Mouse (Mus musculus) midbrain, embryonic 10.5 days (tissue): ENCODE measurements around the gene H2-DMb2. TPM values are rescaled to one million over a fixed set of nuclear protein-coding genes. Genes with fewer than 3 reads are reported as not detected.

Source experiments
- DNase-seq: peaks from one replicate; pipeline ENCODE4 v3.0.0-alpha.2; 2017; ENCODE audit warnings: low spot score
- H3K27ac ChIP-seq: fragments of 300-500 bp; sonication (generic); replicated peaks from 2 replicates; pipeline ENCODE4 v1.5.1; 2016; ENCODE audit warnings: mild to moderate bottlenecking
- H3K27me3 ChIP-seq: fragments of 300-500 bp; sonication (generic); 2 replicates; pipeline ENCODE4 v1.6.1; 2016; ENCODE audit warnings: low read depth, mild to moderate bottlenecking; ENCODE audit not compliant: poor library complexity, severe bottlenecking
- H3K36me3 ChIP-seq: fragments of 300-500 bp; sonication (generic); 2 replicates; pipeline ENCODE4 v1.6.1; 2016; ENCODE audit warnings: mild to moderate bottlenecking, moderate library complexity
- H3K4me1 ChIP-seq: fragments of 300-500 bp; sonication (generic); 2 replicates; pipeline ENCODE4 v1.6.1; 2016
- H3K4me3 ChIP-seq: fragments of 300-500 bp; sonication (generic); 2 replicates; pipeline ENCODE4 v1.5.1; 2016; ENCODE audit warnings: mild to moderate bottlenecking, moderate library complexity
- H3K9me3 ChIP-seq: fragments of 300-500 bp; sonication (generic); replicated peaks from 2 replicates; pipeline ENCODE4 v1.6.1; 2016; ENCODE audit warnings: mild to moderate bottlenecking
- whole genome bisulfite sequencing: fragments of 180-500 bp; shearing (Covaris S2); methylation state at CpG from one replicate; pipeline ENCODE4 v1.1.7; 2016; 5-methylcytosine and 5-hydroxymethylcytosine counted together
- polyA plus RNA-seq: library from polyadenylated mRNA; unstranded; fragments of >200 nt; fragmentation: Nextera tagmentation; extraction: Ambion mirVana; gene quantifications from 2 replicates; pipeline ENCODE4 v1.2.1, GENCODE M21; 2016

H2-DMb2 gene
- polyA plus RNA-seq, 1 experiment from 2014 or later: not detected

- WGBS: 83% methylated on average over 19 of the region's 19 CpGs
- Histone ChIP-seq H3K4me1 (peaks cover 32% of the 10 kb centered on the region), H3K27me3 (peaks cover 26% of the 10 kb centered on the region), H3K9me3 (no peaks in the 10 kb centered on the region), H3K36me3 (peaks cover 8% of the 10 kb centered on the region; the same call in 1 of the 2 replicates), H3K27ac (no peak overlapping the region), H3K4me3 (no peak overlapping the region)
- DNase-seq: no peak
Measured at GRCm38 (mm10) chr17:34130073-34130947, 12.8 kb upstream of the H2-DMb2 start.

DNA sequence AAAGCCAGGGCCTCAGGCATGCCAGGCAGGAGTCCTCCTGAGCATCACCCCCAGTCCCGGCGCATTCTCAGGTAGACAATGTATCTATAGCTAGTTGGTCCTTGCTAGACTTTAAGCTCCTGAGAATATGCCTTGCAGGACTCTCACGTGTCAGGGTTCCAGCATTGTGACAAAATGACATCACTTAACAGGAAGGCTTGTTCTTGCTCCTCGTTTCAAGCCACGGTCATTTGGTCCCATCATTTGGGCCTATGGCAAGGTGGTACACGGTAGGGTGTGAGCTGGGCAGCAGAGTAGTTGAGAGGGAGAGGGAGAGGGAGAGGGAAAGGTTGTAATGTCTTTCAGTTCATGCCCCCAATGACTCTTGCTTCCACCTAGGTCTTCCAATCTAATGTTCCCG, 11.2 kb upstream of the H2-DMb2 start:
- H3K9me3 ChIP-seq: no peaks in the 10 kb centered on the region
- H3K4me3 ChIP-seq: no peak overlapping the region
- H3K36me3 ChIP-seq: no peaks in the 10 kb centered on the region
- H3K4me1 ChIP-seq: peaks cover 37% of the 10 kb centered on the region
- WGBS: 72% methylated on average over 7 of the region's 7 CpGs
- peaks cover 37% of the 10 kb centered on the region for H3K27me3 ChIP-seq
- no peak for DNase-seq
- no peak overlapping the region for H3K27ac ChIP-seq

DNA sequence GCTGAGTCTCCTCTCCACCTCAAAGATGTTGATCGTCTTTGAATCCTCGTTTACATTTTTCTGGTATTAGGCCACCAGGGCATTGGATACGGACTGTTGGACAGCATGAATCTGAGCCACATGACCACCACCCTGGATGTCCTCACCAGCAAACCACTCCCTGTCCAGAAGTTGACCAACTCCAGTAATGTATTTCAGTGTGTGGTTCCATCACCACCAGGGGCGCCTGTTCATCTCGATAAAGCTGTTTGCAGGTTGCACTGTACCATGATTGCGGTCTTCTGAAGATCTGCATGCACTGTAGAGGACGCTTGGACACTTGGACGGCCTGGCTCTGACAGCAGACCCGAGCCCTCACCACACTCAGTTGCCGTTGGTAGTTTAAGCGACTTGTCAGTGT, 9.8 kb upstream of the H2-DMb2 start:
- DNase-seq: no peak
- H3K4me3 ChIP-seq: no peak overlapping the region
- WGBS: 85% methylated on average over 11 of the region's 11 CpGs
- peaks cover 25% of the 10 kb centered on the region for H3K4me1 ChIP-seq
- peaks cover 39% of the 10 kb centered on the region for H3K27me3 ChIP-seq
- H3K9me3 ChIP-seq: no peaks in the 10 kb centered on the region
- H3K36me3 ChIP-seq: no peaks in the 10 kb centered on the region
- no peak overlapping the region for H3K27ac ChIP-seq

DNA sequence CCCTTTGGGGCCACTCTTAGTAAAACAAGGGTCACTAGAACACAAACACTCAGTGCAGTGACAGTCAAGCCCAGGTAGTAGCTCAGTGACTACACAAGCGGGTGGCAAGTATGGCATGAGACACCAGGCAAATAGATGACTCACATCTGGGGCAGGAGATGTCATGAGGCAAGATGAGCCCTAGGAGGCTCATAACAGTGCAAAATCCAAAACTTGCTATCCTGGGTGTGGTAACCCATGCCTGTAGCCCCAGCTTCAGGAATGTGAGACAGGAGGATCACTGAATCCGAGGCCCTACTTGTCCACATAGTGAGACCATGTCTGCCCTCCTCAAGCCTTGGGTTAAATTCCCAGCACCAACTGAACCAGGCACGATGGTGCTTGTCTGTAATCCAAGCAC, 8.7 kb upstream of the H2-DMb2 start:
- H3K27ac ChIP-seq: no peak overlapping the region
- 84% methylated on average over 3 of the region's 3 CpGs for WGBS
- H3K27me3 ChIP-seq: peaks cover 39% of the 10 kb centered on the region
- H3K9me3 ChIP-seq: no peaks in the 10 kb centered on the region
- no peak overlapping the region for H3K4me3 ChIP-seq
- no peaks in the 10 kb centered on the region for H3K36me3 ChIP-seq
- DNase-seq: no peak
- H3K4me1 ChIP-seq: peaks cover 20% of the 10 kb centered on the region

- no peaks in the 10 kb centered on the region for H3K36me3 ChIP-seq
- H3K27ac ChIP-seq: peak overlapping the region; percentile 59
- peaks cover 28% of the 10 kb centered on the region for H3K4me1 ChIP-seq
- peak; percentile 97 for DNase-seq
- 8% methylated on average over 31 of the region's 31 CpGs for WGBS
- peak overlapping the region; percentile 52 for H3K4me3 ChIP-seq
- H3K9me3 ChIP-seq: no peaks in the 10 kb centered on the region
- peaks cover 48% of the 10 kb centered on the region for H3K27me3 ChIP-seq
Measured at GRCm38 (mm10) chr17:34135297-34136224, 7.5 kb upstream of the H2-DMb2 start.

DNA sequence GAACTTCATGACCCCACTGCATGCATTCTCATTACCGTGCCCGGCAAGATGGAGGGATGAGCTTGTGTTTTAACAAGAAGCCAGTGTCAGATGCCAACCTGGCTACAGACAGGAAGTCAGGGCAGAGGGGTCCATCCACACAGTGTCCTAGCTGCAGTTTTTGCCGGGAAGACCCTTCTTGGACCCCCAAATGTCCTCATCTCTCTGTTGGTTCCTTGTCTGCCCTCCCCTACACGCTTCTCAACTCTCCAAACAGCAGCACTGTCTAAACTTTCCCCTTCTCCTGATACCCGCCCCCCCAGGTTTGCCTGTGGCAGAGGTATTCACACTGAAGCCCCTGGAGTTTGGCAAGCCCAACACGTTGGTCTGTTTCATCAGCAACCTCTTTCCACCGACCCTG, 5.5 kb upstream of the H2-DMb2 start:
- Histone ChIP-seq H3K27me3 (peaks cover 60% of the 10 kb centered on the region), H3K27ac (no peak overlapping the region), H3K36me3 (no peaks in the 10 kb centered on the region), H3K4me3 (no peak overlapping the region), H3K4me1 (peaks cover 23% of the 10 kb centered on the region), H3K9me3 (no peaks in the 10 kb centered on the region)
- DNase-seq: no peak
- WGBS: 74% methylated on average over 7 of the region's 7 CpGs

DNA sequence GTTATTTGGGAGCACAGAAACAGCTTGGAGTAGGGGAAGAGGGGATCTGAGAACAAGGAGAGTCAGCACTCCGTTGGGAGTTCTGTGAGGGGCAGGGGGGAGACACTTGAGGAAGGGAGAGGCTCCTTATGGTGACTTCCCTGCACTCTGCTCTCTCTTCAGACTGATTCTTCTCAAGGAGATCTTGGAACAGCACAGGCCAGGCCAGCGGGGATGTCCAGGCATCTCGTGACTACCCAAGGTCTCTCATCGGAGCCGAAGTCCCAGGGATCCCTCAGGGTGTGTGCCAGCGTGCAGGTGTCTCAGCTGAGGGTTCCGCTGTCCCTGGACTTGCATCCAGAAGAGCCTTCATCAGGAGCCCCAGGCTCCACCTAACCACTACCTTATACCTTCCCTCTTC, 4.5 kb upstream of the H2-DMb2 start:
- Histone ChIP-seq H3K4me3 (peak overlapping the region; percentile 52), H3K27ac (no peak overlapping the region; the same call in 1 of the 2 replicates), H3K9me3 (no peaks in the 10 kb centered on the region), H3K36me3 (no peaks in the 10 kb centered on the region), H3K4me1 (peaks cover 31% of the 10 kb centered on the region), H3K27me3 (peaks cover 60% of the 10 kb centered on the region)
- no peak for DNase-seq
- WGBS: 77% methylated on average over 7 of the region's 7 CpGs

GRCm38 (mm10) chr17:34139416-34139815, 3.7 kb upstream of the H2-DMb2 start:
- no peak overlapping the region for H3K27ac ChIP-seq
- H3K4me3 ChIP-seq: peak overlapping the region; percentile 52
- no peaks in the 10 kb centered on the region for H3K9me3 ChIP-seq
- H3K4me1 ChIP-seq: peaks cover 31% of the 10 kb centered on the region
- peak; percentile 55 for DNase-seq
- H3K27me3 ChIP-seq: peaks cover 60% of the 10 kb centered on the region
- no peaks in the 10 kb centered on the region for H3K36me3 ChIP-seq
- 1% methylated on average over 16 of the region's 16 CpGs for WGBS

- H3K27ac ChIP-seq: no peak overlapping the region
- DNase-seq: no peak
- H3K36me3 ChIP-seq: no peaks in the 10 kb centered on the region
- no peaks in the 10 kb centered on the region for H3K9me3 ChIP-seq
- peaks cover 60% of the 10 kb centered on the region for H3K27me3 ChIP-seq
- H3K4me3 ChIP-seq: peak overlapping the region; percentile 52; the same call in 1 of the 2 replicates
- 21% methylated on average over 5 of the region's 5 CpGs for WGBS
- peaks cover 31% of the 10 kb centered on the region for H3K4me1 ChIP-seq
Measured at GRCm38 (mm10) chr17:34140240-34140639, 2.9 kb upstream of the H2-DMb2 start.

- no peak for DNase-seq
- Histone ChIP-seq H3K4me3 (no peak overlapping the region), H3K27me3 (peaks cover 54% of the 10 kb centered on the region), H3K4me1 (peaks cover 25% of the 10 kb centered on the region), H3K27ac (no peak overlapping the region), H3K36me3 (no peaks in the 10 kb centered on the region), H3K9me3 (no peaks in the 10 kb centered on the region)
- WGBS: 55% methylated on average over 4 of the region's 4 CpGs
Measured at GRCm38 (mm10) chr17:34141448-34141847, 1.7 kb upstream of the H2-DMb2 start.

GRCm38 (mm10) chr17:34142456-34143010, 574 bp upstream of the H2-DMb2 start:
- Histone ChIP-seq H3K27ac (no peak overlapping the region), H3K4me1 (peaks cover 25% of the 10 kb centered on the region), H3K9me3 (no peaks in the 10 kb centered on the region), H3K27me3 (peaks cover 43% of the 10 kb centered on the region), H3K4me3 (no peak overlapping the region), H3K36me3 (no peaks in the 10 kb centered on the region)
- 83% methylated on average over 7 of the region's 7 CpGs for WGBS
- no peak for DNase-seq

- peaks cover 33% of the 10 kb centered on the region for H3K27me3 ChIP-seq
- no peaks in the 10 kb centered on the region for H3K9me3 ChIP-seq
- 65% methylated on average over 5 of the region's 5 CpGs for WGBS
- H3K36me3 ChIP-seq: no peaks in the 10 kb centered on the region
- DNase-seq: no peak
- H3K4me3 ChIP-seq: no peak overlapping the region
- H3K4me1 ChIP-seq: peaks cover 25% of the 10 kb centered on the region
- H3K27ac ChIP-seq: no peak overlapping the region
Measured at GRCm38 (mm10) chr17:34143461-34143860, 354 bp downstream of the H2-DMb2 start.
